ENCODE assay signal across 8 mouse cellular contexts in the genomic region with DNA sequence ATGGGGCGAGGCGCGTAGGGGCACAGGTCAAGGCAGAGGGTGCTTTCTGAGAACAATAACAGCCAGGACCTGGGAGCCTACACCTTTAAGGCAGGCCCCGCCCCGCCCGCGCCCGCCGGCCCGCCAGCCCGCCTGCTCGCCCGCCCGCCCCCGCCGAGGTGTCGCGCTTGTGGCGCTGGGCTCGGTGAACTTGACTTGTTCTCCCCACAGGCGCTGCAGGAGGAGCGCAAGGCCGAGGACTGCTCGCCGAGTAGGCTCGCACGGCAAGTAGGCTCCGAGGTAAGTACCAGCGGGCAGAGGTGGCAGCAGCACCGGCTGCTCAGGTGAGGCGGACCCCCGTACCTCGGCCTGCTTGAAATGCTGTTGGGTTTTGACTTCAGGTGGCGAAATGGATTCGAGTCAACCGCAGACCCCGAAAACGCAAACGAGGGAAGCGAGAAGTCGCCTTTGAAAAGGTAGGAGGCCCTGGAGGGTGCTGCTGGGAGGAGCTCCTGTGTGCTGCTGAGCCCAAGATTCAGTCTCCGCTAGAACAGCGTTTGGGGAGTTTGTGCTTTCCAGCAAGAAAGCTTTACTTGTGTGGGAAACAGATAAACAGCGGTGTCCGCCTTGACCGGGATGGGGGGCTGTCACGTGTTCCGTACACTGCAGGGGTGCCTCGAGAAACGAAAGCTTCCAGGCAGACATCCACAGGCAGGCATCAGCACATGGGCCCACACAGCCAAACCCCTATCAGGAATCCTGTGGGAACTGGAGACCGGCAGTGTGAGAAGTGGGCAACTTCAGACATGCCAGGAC.
DNase-seq lines count a peak whose midpoint lies in the region; ATAC-seq lines count a peak whose summit lies in the region.

No protein-coding gene starts in this region.

- peaks cover 19% of the 10 kb centered on the region for H3K4me1 ChIP-seq in forebrain, embryonic 16.5 days (replicated peaks; ENCODE audit: control insufficient read depth, insufficient read depth, low read length)
- H3K4me1 ChIP-seq in hindbrain, embryonic 13.5 days (replicated peaks), result peaks cover 38% of the 10 kb centered on the region

- H3K36me3 ChIP-seq in forebrain, embryonic 16.5 days (ENCODE audit: control insufficient read depth, insufficient read depth), result no peaks in the 10 kb centered on the region
- no peaks in the 10 kb centered on the region for H3K36me3 ChIP-seq in hindbrain, embryonic 13.5 days

- peak; percentile 51 for DNase-seq in MEL-GATA-1-ER (ENCODE audit: extremely low read depth, low read depth)
- DNase-seq in cerebellum, adult 18-20 months, result peak; percentile 91 to 92
- DNase-seq in left cerebral cortex, adult 18-20 months (ENCODE audit: low spot score in 2 of 2), result peak; percentile 77 to 83
- peak; percentile 87 for DNase-seq in right cerebral cortex, adult 18-20 months
- peak; percentile 87 for DNase-seq in urinary bladder, adult 2 months (ENCODE audit: low spot score)

- peak overlapping the region; percentile 94 for H3K4me2 ChIP-seq in forebrain, embryonic 16.5 days (ENCODE audit: low read length)
- H3K4me2 ChIP-seq in hindbrain, embryonic 13.5 days, result peak overlapping the region; percentile 83

- H3K9me3 ChIP-seq in forebrain, embryonic 16.5 days (ENCODE audit: control insufficient read depth, low read length), result no peaks in the 10 kb centered on the region
- no peaks in the 10 kb centered on the region for H3K9me3 ChIP-seq in hindbrain, embryonic 13.5 days

- peak overlapping the region; percentile 80 for H3K4me3 ChIP-seq in forebrain, embryonic 16.5 days (replicated peaks; ENCODE audit: low read length)
- peak overlapping the region; percentile 74 for H3K4me3 ChIP-seq in hindbrain, embryonic 13.5 days

- WGBS in forebrain, embryonic 16.5 days, result under 1% methylated on average over 50 of the region's 51 CpGs
- WGBS in hindbrain, embryonic 13.5 days, result 1% methylated on average over 51 of the region's 51 CpGs

- peak overlapping the region; percentile 70 for H3K27ac ChIP-seq in forebrain, embryonic 16.5 days (ENCODE audit: low read length)
- H3K27ac ChIP-seq in hindbrain, embryonic 13.5 days, result peak overlapping the region; percentile 80

- peak overlapping the region; percentile 78 for H3K9ac ChIP-seq in forebrain, embryonic 16.5 days (replicated peaks; ENCODE audit: low read depth, low read length)
- H3K9ac ChIP-seq in hindbrain, embryonic 13.5 days, result peak overlapping the region; percentile 85

- H3K27me3 ChIP-seq in forebrain, embryonic 16.5 days (replicated peaks; ENCODE audit: control insufficient read depth, insufficient read depth, low read length), result no peaks in the 10 kb centered on the region
- no peaks in the 10 kb centered on the region for H3K27me3 ChIP-seq in hindbrain, embryonic 13.5 days

- peak; percentile 87 for ATAC-seq in forebrain, embryonic 16.5 days
- ATAC-seq in hindbrain, embryonic 13.5 days (ENCODE audit: low FRiP score), result peak; percentile 89
- ATAC-seq in megakaryocyte, adult 5-6 weeks (ENCODE audit: poor library complexity, severe bottlenecking), result peak; percentile 84

Comparison
In these comparisons a context has a peak if more than half of its experiments do, and no peak if none do; other contexts are left out.
1. Peak in every context shown above with its lines: DNase-seq, ATAC-seq, H3K4me3 ChIP-seq and H3K27ac ChIP-seq.